ENCODE assay signal across 8 mouse cellular contexts in the genomic region with DNA sequence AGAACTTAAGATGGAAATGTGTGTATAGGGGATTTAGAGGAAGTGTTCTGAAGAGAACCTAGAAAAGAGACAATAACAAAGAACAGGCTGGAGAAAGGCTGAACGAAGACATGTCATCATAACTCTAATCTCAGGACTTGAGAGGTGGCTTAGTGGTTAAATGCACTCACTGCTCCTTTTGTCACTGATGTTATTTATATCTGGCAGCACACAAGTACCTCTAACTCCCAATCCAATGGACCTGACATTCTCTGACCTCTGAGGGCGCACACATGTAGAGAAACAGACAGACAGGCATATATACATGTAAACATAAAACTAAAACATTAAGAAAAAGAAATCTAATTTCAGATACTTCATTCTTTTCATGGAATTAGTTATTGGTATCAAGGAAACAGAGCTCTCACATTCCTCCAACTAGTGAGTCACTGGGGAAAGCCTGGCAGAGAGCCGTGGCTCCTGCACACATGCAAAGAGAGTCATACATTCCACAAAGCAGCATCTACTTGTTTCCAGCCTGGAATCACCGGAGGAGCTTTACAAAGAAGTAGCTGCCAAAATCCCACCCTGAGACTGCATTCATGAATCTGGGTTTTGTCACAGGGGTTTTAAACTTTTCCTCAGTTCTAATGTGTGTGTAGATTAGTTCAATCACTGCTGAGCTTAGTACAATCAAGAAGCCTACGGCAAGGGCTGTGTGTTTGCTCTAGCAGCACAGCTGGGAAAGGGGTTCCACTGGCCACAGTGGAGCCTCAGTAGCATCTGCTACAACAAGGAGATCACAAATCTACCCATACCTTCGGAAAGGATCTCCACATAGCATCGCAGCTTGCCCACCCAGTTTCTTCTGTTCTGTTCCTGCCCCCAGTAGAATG.
DNase-seq lines count a peak whose midpoint lies in the region; TF ChIP-seq lines count a peak whose summit lies in the region.

No protein-coding gene starts in this region.

- no peaks in the 10 kb centered on the region for H3K36me3 ChIP-seq in heart, adult 2 months (ENCODE audit: control insufficient read depth, insufficient read depth, low read length)

- no peak for TF ChIP-seq EP300 in heart, adult 2 months (IDR thresholded peaks at IDR 0.05; ENCODE audit: insufficient read depth, low read depth, low read length)

- H3K79me2 ChIP-seq in heart, adult 2 months (replicated peaks; ENCODE audit: control insufficient read depth, insufficient read depth, low read length): no peaks in the 10 kb centered on the region

- intact Hi-C loops in heart, adult 2 months (cut with DNase I): no loop called here

- TF ChIP-seq POLR2A in heart, adult 2 months (IDR thresholded peaks at IDR 0.05; ENCODE audit: insufficient read depth, low read depth, low read length): no peak

- no peak for TF ChIP-seq CTCF in heart, adult 2 months (IDR thresholded peaks at IDR 0.05)

- no peak overlapping the region for H3K27ac ChIP-seq in heart, adult 2 months

- peaks cover 2% of the 10 kb centered on the region for H3K4me1 ChIP-seq in heart, adult 2 months (ENCODE audit: control insufficient read depth, insufficient read depth, low read length)

- H3K27me3 ChIP-seq in heart, adult 2 months (ENCODE audit: control insufficient read depth, insufficient read depth, low read length): no peaks in the 10 kb centered on the region

- no peak overlapping the region for H3K9ac ChIP-seq in heart, adult 2 months (ENCODE audit: low read depth, low read length)

- no peak overlapping the region for H3K4me3 ChIP-seq in heart, adult 2 months

- 29% methylated on average over 7 of the region's 7 CpGs for WGBS in heart, adult 2 months

- DNase-seq in urinary bladder, postnatal 14 days (ENCODE audit: low spot score): peak; percentile 53
- DNase-seq in urinary bladder, postnatal 4 days (ENCODE audit: low spot score in 2 of 2): no peak
- peak; percentile 38 to 39 for DNase-seq in heart, adult 2 months
- DNase-seq in layer of hippocampus, adult 9-10 months (ENCODE audit: low spot score): peak; percentile 13
- DNase-seq in telencephalon, adult 2 months (ENCODE audit: low read depth, low spot score): peak; percentile 71
- DNase-seq in lung, postnatal 36 days: no peak
- DNase-seq in urinary bladder, adult 18-20 months (ENCODE audit: low spot score in 2 of 2): no peak
- no peak for DNase-seq in embryo, embryonic 11 days

Comparison
In these comparisons a context has a peak if more than half of its experiments do, and no peak if none do; other contexts are left out.
1. DNase-seq: peak in urinary bladder, postnatal 14 days (single experiment), heart, adult 2 months (2 of 2), layer of hippocampus, adult 9-10 months (single experiment) and telencephalon, adult 2 months (single experiment); none in urinary bladder, postnatal 4 days (0 of 2), lung, postnatal 36 days (single experiment), urinary bladder, adult 18-20 months (0 of 2) and embryo, embryonic 11 days (single experiment).